Mouse (Mus musculus): Measurements from ENCODE around the gene Ddx52. TPM values are rescaled to one million over a fixed set of nuclear protein-coding genes. Genes with fewer than 3 reads are reported as not detected.

Ddx52 gene
- polyA plus RNA-seq, 1 experiment: 0.05 TPM

- Histone ChIP-seq H3K4me1 (ENCODE audit: control insufficient read depth) (no peaks in the 10 kb centered on the region), H3K36me3 (ENCODE audit: control insufficient read depth) (no peaks in the 10 kb centered on the region), H3K9me3 (ENCODE audit: control insufficient read depth, low read length) (no peaks in the 10 kb centered on the region), H3K27me3 (ENCODE audit: control insufficient read depth) (no peaks in the 10 kb centered on the region), H3K4me3 (replicated peaks) (no peak overlapping the region)
- TF ChIP-seq TAL1 (IDR thresholded peaks at IDR 0.05; ENCODE audit: low read length) (no peak), GATA1 (IDR thresholded peaks at IDR 0.05; ENCODE audit: low read length) (no peak)
These were observed 27.4 kb upstream of the Ddx52 start for GRCm38 (mm10) chr11:83914501-83914900.

- H3K36me3 ChIP-seq (ENCODE audit: control insufficient read depth): no peaks in the 10 kb centered on the region
- TF ChIP-seq GATA1 (IDR thresholded peaks at IDR 0.05; ENCODE audit: low read length) (no peak), TAL1 (IDR thresholded peaks at IDR 0.05; ENCODE audit: low read length) (no peak)
- no peaks in the 10 kb centered on the region for H3K4me1 ChIP-seq (ENCODE audit: control insufficient read depth)
- peaks cover 3% of the 10 kb centered on the region; the same call in 1 of the 2 replicates for H3K27me3 ChIP-seq (ENCODE audit: control insufficient read depth)
- H3K9me3 ChIP-seq (ENCODE audit: control insufficient read depth, low read length): no peaks in the 10 kb centered on the region; the same call in 1 of the 2 replicates
- no peak overlapping the region for H3K4me3 ChIP-seq (replicated peaks)
These were observed 19.3 kb upstream of the Ddx52 start for GRCm38 (mm10) chr11:83922600-83922999.

- TF ChIP-seq TAL1 (IDR thresholded peaks at IDR 0.05; ENCODE audit: low read length) (no peak), GATA1 (IDR thresholded peaks at IDR 0.05; ENCODE audit: low read length) (no peak)
- no peaks in the 10 kb centered on the region for H3K36me3 ChIP-seq (ENCODE audit: control insufficient read depth)
- peaks cover 3% of the 10 kb centered on the region; the same call in 1 of the 2 replicates for H3K27me3 ChIP-seq (ENCODE audit: control insufficient read depth)
- no peaks in the 10 kb centered on the region; the same call in 1 of the 2 replicates for H3K9me3 ChIP-seq (ENCODE audit: control insufficient read depth, low read length)
- H3K4me3 ChIP-seq (replicated peaks): no peak overlapping the region
- H3K4me1 ChIP-seq (ENCODE audit: control insufficient read depth): no peaks in the 10 kb centered on the region
These were observed 14.8 kb upstream of the Ddx52 start for GRCm38 (mm10) chr11:83927097-83927496.

- Histone ChIP-seq H3K36me3 (ENCODE audit: control insufficient read depth) (no peaks in the 10 kb centered on the region), H3K27me3 (ENCODE audit: control insufficient read depth) (peaks cover 5% of the 10 kb centered on the region; the same call in 1 of the 2 replicates), H3K9me3 (ENCODE audit: control insufficient read depth, low read length) (no peaks in the 10 kb centered on the region), H3K4me1 (ENCODE audit: control insufficient read depth) (no peaks in the 10 kb centered on the region), H3K4me3 (replicated peaks) (no peak overlapping the region)
- no peak for TF ChIP-seq GATA1 (IDR thresholded peaks at IDR 0.05; ENCODE audit: low read length)
- TF ChIP-seq TAL1 (IDR thresholded peaks at IDR 0.05; ENCODE audit: low read length): no peak
These were observed 9.3 kb upstream of the Ddx52 start for GRCm38 (mm10) chr11:83932506-83933106.

GRCm38 (mm10) chr11:83933376-83933775 lies 8.5 kb upstream of the Ddx52 start:
- Histone ChIP-seq H3K4me1 (ENCODE audit: control insufficient read depth) (no peaks in the 10 kb centered on the region), H3K4me3 (replicated peaks) (no peak overlapping the region), H3K27me3 (ENCODE audit: control insufficient read depth) (peaks cover 10% of the 10 kb centered on the region), H3K36me3 (ENCODE audit: control insufficient read depth) (no peaks in the 10 kb centered on the region), H3K9me3 (ENCODE audit: control insufficient read depth, low read length) (no peaks in the 10 kb centered on the region)
- TF ChIP-seq GATA1 (IDR thresholded peaks at IDR 0.05; ENCODE audit: low read length): no peak
- TF ChIP-seq TAL1 (IDR thresholded peaks at IDR 0.05; ENCODE audit: low read length): no peak

GRCm38 (mm10) chr11:83935986-83936665 lies 5.7 kb upstream of the Ddx52 start:
- no peak for TF ChIP-seq GATA1 (IDR thresholded peaks at IDR 0.05; ENCODE audit: low read length)
- TF ChIP-seq TAL1 (IDR thresholded peaks at IDR 0.05; ENCODE audit: low read length): no peak
- Histone ChIP-seq H3K9me3 (ENCODE audit: control insufficient read depth, low read length) (no peaks in the 10 kb centered on the region), H3K4me3 (replicated peaks) (no peak overlapping the region), H3K4me1 (ENCODE audit: control insufficient read depth) (no peaks in the 10 kb centered on the region; the same call in 1 of the 2 replicates), H3K36me3 (ENCODE audit: control insufficient read depth) (no peaks in the 10 kb centered on the region), H3K27me3 (ENCODE audit: control insufficient read depth) (peaks cover 25% of the 10 kb centered on the region)

GRCm38 (mm10) chr11:83938556-83938955 lies 3.3 kb upstream of the Ddx52 start:
- H3K4me3 ChIP-seq (replicated peaks): no peak overlapping the region
- peaks cover 25% of the 10 kb centered on the region for H3K27me3 ChIP-seq (ENCODE audit: control insufficient read depth)
- TF ChIP-seq GATA1 (IDR thresholded peaks at IDR 0.05; ENCODE audit: low read length) (no peak), TAL1 (IDR thresholded peaks at IDR 0.05; ENCODE audit: low read length) (no peak)
- no peaks in the 10 kb centered on the region for H3K9me3 ChIP-seq (ENCODE audit: control insufficient read depth, low read length)
- H3K36me3 ChIP-seq (ENCODE audit: control insufficient read depth): peaks cover 3% of the 10 kb centered on the region
- H3K4me1 ChIP-seq (ENCODE audit: control insufficient read depth): peaks cover 17% of the 10 kb centered on the region

GRCm38 (mm10) chr11:83956822-83957221 lies 15.0 kb downstream of the Ddx52 start:
- Histone ChIP-seq H3K27me3 (ENCODE audit: control insufficient read depth) (no peaks in the 10 kb centered on the region), H3K36me3 (ENCODE audit: control insufficient read depth) (peaks cover 94% of the 10 kb centered on the region), H3K9me3 (ENCODE audit: control insufficient read depth, low read length) (no peaks in the 10 kb centered on the region), H3K4me3 (replicated peaks) (no peak overlapping the region), H3K4me1 (ENCODE audit: control insufficient read depth) (no peaks in the 10 kb centered on the region)
- TF ChIP-seq GATA1 (IDR thresholded peaks at IDR 0.05; ENCODE audit: low read length): no peak
- no peak for TF ChIP-seq TAL1 (IDR thresholded peaks at IDR 0.05; ENCODE audit: low read length)

- TF ChIP-seq GATA1 (IDR thresholded peaks at IDR 0.05; ENCODE audit: low read length) (no peak), TAL1 (IDR thresholded peaks at IDR 0.05; ENCODE audit: low read length) (no peak)
- Histone ChIP-seq H3K9me3 (ENCODE audit: control insufficient read depth, low read length) (no peaks in the 10 kb centered on the region), H3K36me3 (ENCODE audit: control insufficient read depth) (peaks cover 65% of the 10 kb centered on the region), H3K4me1 (ENCODE audit: control insufficient read depth) (peaks cover 25% of the 10 kb centered on the region), H3K27me3 (ENCODE audit: control insufficient read depth) (no peaks in the 10 kb centered on the region), H3K4me3 (replicated peaks) (no peak overlapping the region)
These were observed 20.1 kb downstream of the Ddx52 start for GRCm38 (mm10) chr11:83961983-83962382.
